Mouse (Mus musculus) MEL (cell line): ENCODE data around the gene Cbl. TPM values are rescaled to one million over a fixed set of nuclear protein-coding genes. Genes with fewer than 3 reads are reported as not detected.

Experiments used
- DNase-seq: peaks from one replicate; pipeline ENCODE4 v3.0.0; 2011; ENCODE audit warnings: low read depth, low spot score
- H3K27ac ChIP-seq: 2 replicates; pipeline ENCODE4 v1.5.1; 2012; ENCODE audit warnings: low read depth, mild to moderate bottlenecking, control low read depth, low read length, moderate library complexity; ENCODE audit not compliant: control insufficient read depth
- H3K27me3 ChIP-seq, 2 experiments: fragments of 150-350 bp in 1 of 2; sonication (generic) in 1 of 2; 2 replicates each; pipeline ENCODE4 v1.6.1; 2012; ENCODE audit warnings: low read length in 2 of 2, mild to moderate bottlenecking in 2 of 2, improper control_type of control experiment in 1 of 2, moderate library complexity in 1 of 2; ENCODE audit not compliant: insufficient read depth in 2 of 2, control insufficient read depth in 1 of 2
- H3K36me3 ChIP-seq, 2 experiments: 2 replicates each; pipeline ENCODE4 v1.6.1; 2012 to 2014; ENCODE audit warnings: low read length in 2 of 2, improper control_type of control experiment in 1 of 2, inconsistent platforms in 1 of 2, mild to moderate bottlenecking in 1 of 2; ENCODE audit not compliant: insufficient read depth in 2 of 2, control insufficient read depth in 1 of 2
- H3K4me1 ChIP-seq, 2 experiments: fragments of 150-350 bp in 1 of 2; sonication (generic) in 1 of 2; 2 replicates each; pipeline ENCODE4 v1.6.1; 2012; ENCODE audit warnings: low read length in 2 of 2, improper control_type of control experiment in 1 of 2, mild to moderate bottlenecking in 1 of 2; ENCODE audit not compliant: insufficient read depth in 2 of 2, control insufficient read depth in 1 of 2
- H3K4me3 ChIP-seq, 2 experiments: fragments of 150-350 bp in 1 of 2; sonication (generic) in 1 of 2; 2 replicates each; pipeline ENCODE4 v1.5.1; 2012; ENCODE audit warnings: low read depth in 2 of 2, low read length in 2 of 2, mild to moderate bottlenecking in 2 of 2, moderate library complexity in 2 of 2, control low read depth in 1 of 2, improper control_type of control experiment in 1 of 2; ENCODE audit not compliant: control insufficient read depth in 1 of 2, insufficient read depth in 1 of 2
- H3K79me2 ChIP-seq: 2 replicates; pipeline ENCODE4 v1.6.1; 2012; ENCODE audit warnings: mild to moderate bottlenecking, low read length, moderate library complexity; ENCODE audit not compliant: control insufficient read depth, poor library complexity, insufficient read depth
- H3K9ac ChIP-seq: 2 replicates; pipeline ENCODE4 v1.6.1; 2012; ENCODE audit warnings: low read depth, mild to moderate bottlenecking, control low read depth, low read length, moderate library complexity; ENCODE audit not compliant: control insufficient read depth, poor library complexity, severe bottlenecking
- H3K9me3 ChIP-seq: fragments of 150-350 bp; sonication (generic); replicated peaks from 2 replicates; pipeline ENCODE4 v1.6.1; 2012; ENCODE audit warnings: mild to moderate bottlenecking, low read length, improper control_type of control experiment, moderate library complexity; ENCODE audit not compliant: insufficient read depth
- CHD1 ChIP-seq: IDR thresholded peaks from 2 replicates; pipeline ENCODE4 v1.6.1; 2012; ENCODE audit warnings: low read depth, mild to moderate bottlenecking, inconsistent platforms, low read length, improper control_type of control experiment
- CHD2 ChIP-seq: IDR thresholded peaks from 2 replicates; pipeline ENCODE4 v1.6.1; 2011; ENCODE audit warnings: low read length, improper control_type of control experiment
- CTCF ChIP-seq, 3 experiments: IDR thresholded peaks in 2 of 3; conservative IDR thresholded peaks in 1 of 3; 2 replicates each; pipeline ENCODE4 v1.5.1; 2011 to 2012; ENCODE audit warnings: low read length in 3 of 3, low read depth in 2 of 3, mild to moderate bottlenecking in 2 of 3, improper control_type of control experiment in 1 of 3, inconsistent platforms in 1 of 3, mixed read lengths in 1 of 3, moderate library complexity in 1 of 3; ENCODE audit not compliant: control insufficient read depth in 1 of 3, insufficient read depth in 1 of 3, poor library complexity in 1 of 3, severe bottlenecking in 1 of 3
- EP300 ChIP-seq, 2 experiments: IDR thresholded peaks; 2 replicates each; pipeline ENCODE4 v1.6.1; 2011; ENCODE audit warnings: improper control_type of control experiment in 2 of 2, low read length in 2 of 2, low read depth in 1 of 2, mild to moderate bottlenecking in 1 of 2
- HCFC1 ChIP-seq: IDR thresholded peaks from 2 replicates; pipeline ENCODE4 v1.6.1; 2012; ENCODE audit warnings: low read depth, mild to moderate bottlenecking, inconsistent platforms, low read length, improper control_type of control experiment, moderate library complexity
- JUND ChIP-seq: IDR thresholded peaks from 2 replicates; pipeline ENCODE4 v1.6.1; 2011; ENCODE audit warnings: low read depth, mild to moderate bottlenecking, improper control_type of control experiment, low read length
- KAT2A ChIP-seq: conservative IDR thresholded peaks from 2 replicates; pipeline ENCODE4 v1.6.1; 2012; ENCODE audit warnings: low read depth, low read length, improper control_type of control experiment, inconsistent platforms
- MAX ChIP-seq: IDR thresholded peaks from 2 replicates; pipeline ENCODE4 v1.6.1; 2011; ENCODE audit warnings: low read length, improper control_type of control experiment
- MAZ ChIP-seq: IDR thresholded peaks from 2 replicates; pipeline ENCODE4 v1.6.1; 2012; ENCODE audit warnings: low read depth, mild to moderate bottlenecking, inconsistent platforms, low read length, improper control_type of control experiment
- MXI1 ChIP-seq: IDR thresholded peaks from 2 replicates; pipeline ENCODE4 v1.6.1; 2011; ENCODE audit warnings: mild to moderate bottlenecking, low read depth, low read length, improper control_type of control experiment
- MYB ChIP-seq: IDR thresholded peaks from 2 replicates; pipeline ENCODE4 v1.6.1; 2011; ENCODE audit warnings: mild to moderate bottlenecking, low read depth, low read length, improper control_type of control experiment
- TBP ChIP-seq: IDR thresholded peaks from 2 replicates; pipeline ENCODE4 v1.8.0; 2011; ENCODE audit warnings: low read depth, low read length, improper control_type of control experiment
- TCF12 ChIP-seq: IDR thresholded peaks from 2 replicates; pipeline ENCODE4 v1.6.1; 2014; ENCODE audit warnings: low read depth, mild to moderate bottlenecking, inconsistent platforms, low read length, improper control_type of control experiment, moderate library complexity
- UBTF ChIP-seq: IDR thresholded peaks from 2 replicates; pipeline ENCODE4 v1.6.1; 2012; ENCODE audit warnings: low read depth, mild to moderate bottlenecking, inconsistent platforms, low read length, improper control_type of control experiment, moderate library complexity, borderline replicate concordance; ENCODE audit not compliant: insufficient read depth
- USF1 ChIP-seq: IDR thresholded peaks from 2 replicates; pipeline ENCODE4 v1.6.1; 2014; ENCODE audit warnings: low read depth, mild to moderate bottlenecking, inconsistent platforms, low read length, improper control_type of control experiment, moderate library complexity
- polyA plus RNA-seq, 2 experiments: library from polyadenylated mRNA; stranded (reverse) in 1 of 2; unstranded in 1 of 2; fragments of >175 nt in 1 of 2; fragments of >200 nt in 1 of 2; gene quantifications; 2 replicates each; pipeline versions ENCODE4 v1.2.1 to v1.2.4; 2012; ENCODE audit warnings: low replicate concordance in 2 of 2, low read depth in 1 of 2; ENCODE audit not compliant: insufficient read length in 2 of 2, insufficient read depth in 1 of 2, missing spikeins in 1 of 2
- total RNA-seq: library from RNA; depleted of rRNA; stranded (reverse); fragments of 300-350 nt; gene quantifications from 2 replicates; pipeline ENCODE4 v1.2.3, GENCODE M21; 2012

The Cbl gene
- total and polyA plus RNA-seq, 3 experiments: 9.1 to 41.1 (median 36.8) TPM

DNA sequence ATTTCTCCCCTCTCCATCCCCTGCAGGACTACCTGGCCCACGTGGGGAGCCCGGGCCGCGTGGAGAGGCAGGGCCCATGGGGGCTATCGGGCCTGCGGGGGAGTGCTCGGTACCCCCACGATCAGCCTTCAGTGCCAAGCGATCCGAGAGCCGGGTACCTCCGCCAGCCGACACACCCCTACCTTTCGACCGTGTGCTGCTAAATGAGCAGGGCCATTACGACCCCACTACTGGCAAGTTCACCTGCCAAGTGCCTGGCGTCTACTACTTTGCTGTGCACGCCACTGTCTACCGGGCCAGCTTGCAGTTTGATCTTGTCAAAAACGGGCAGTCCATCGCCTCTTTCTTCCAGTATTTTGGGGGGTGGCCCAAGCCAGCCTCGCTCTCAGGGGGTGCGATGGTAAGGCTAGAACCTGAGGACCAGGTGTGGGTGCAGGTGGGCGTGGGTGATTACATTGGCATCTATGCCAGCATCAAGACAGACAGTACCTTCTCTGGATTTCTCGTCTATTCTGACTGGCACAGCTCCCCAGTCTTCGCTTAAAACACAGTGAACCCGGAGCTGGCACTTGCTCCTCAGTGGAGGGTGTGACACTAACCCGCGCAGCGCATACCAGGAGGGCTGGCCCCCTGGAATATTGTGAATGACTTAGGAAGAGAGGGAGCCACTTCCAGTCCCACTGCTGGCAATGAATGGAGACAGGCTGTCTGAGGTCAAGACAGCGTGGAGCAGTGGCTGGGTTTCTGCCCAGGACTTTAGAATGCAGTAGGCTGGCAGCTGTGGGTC, 125.4 kb downstream of the Cbl start:
- no peak overlapping the region for H3K4me3 ChIP-seq
- H3K9me3 ChIP-seq: no peaks in the 10 kb centered on the region
- H3K4me1 ChIP-seq: peaks cover 0 to 16% of the 10 kb centered on the region in 2 experiments; a peak in 3 of 4 replicates
- H3K27ac ChIP-seq: no peak overlapping the region
- H3K36me3 ChIP-seq: peaks cover 0 to 8% of the 10 kb centered on the region in 2 experiments; a peak in 3 of 4 replicates
- no peak for DNase-seq
- no peak for TF ChIP-seq TBP
- TF ChIP-seq CTCF (IDR thresholded peaks at IDR 0.05 in 2 of 3, conservative IDR thresholded peaks at IDR 0.05 in 1 of 3; ENCODE audit: control insufficient read depth in 1 of 3, insufficient read depth in 1 of 3, low read depth in 2 of 3, low read length in 3 of 3, poor library complexity in 1 of 3, severe bottlenecking in 1 of 3): no peak
- TF ChIP-seq JUND: no peak
- no peak for TF ChIP-seq MYB
- no peak for TF ChIP-seq KAT2A
- no peak for TF ChIP-seq CHD1
- no peak for TF ChIP-seq HCFC1
- no peak for TF ChIP-seq MAZ
- no peak for TF ChIP-seq USF1
- TF ChIP-seq MAX: no peak
- TF ChIP-seq EP300 (IDR thresholded peaks at IDR 0.05; ENCODE audit: low read depth in 1 of 2, low read length in 2 of 2): no peak
- no peaks in the 10 kb centered on the region for H3K27me3 ChIP-seq
- H3K79me2 ChIP-seq: peaks cover 49% of the 10 kb centered on the region
- H3K9ac ChIP-seq: no peak overlapping the region

DNA sequence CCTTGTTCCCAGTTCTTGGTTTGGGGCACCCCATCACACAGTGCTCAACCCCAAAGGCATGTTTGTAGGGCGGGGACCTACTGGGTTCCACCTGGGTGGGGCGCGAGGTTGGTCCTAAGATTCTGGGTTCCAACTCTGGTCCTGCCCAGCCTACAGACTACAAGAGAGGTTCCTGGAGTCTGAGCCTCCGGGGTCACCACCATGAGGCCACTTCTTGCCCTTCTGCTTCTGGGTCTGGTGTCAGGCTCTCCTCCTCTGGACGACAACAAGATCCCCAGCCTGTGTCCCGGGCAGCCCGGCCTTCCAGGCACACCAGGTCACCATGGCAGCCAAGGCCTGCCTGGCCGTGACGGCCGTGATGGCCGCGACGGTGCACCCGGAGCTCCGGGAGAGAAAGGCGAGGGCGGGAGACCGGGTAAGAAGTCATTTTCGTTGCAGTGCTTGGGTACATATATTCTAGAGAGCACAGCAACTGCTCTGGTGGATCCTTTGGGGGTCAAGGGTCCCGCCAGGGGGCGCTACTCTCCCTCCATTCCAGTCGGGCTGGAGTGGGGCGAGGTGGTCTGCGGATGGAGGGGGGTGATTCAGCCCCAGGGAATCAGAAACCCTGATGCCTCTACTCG, 126.2 kb downstream of the Cbl start:
- no peaks in the 10 kb centered on the region for H3K27me3 ChIP-seq
- H3K4me3 ChIP-seq: no peak overlapping the region
- no peak overlapping the region for H3K27ac ChIP-seq
- H3K9me3 ChIP-seq: no peaks in the 10 kb centered on the region
- H3K36me3 ChIP-seq: peaks cover 0 to 8% of the 10 kb centered on the region in 2 experiments; a peak in 3 of 4 replicates
- peaks cover 45% of the 10 kb centered on the region for H3K79me2 ChIP-seq
- H3K9ac ChIP-seq: no peak overlapping the region
- peaks cover 0 to 16% of the 10 kb centered on the region in 2 experiments; a peak in 3 of 4 replicates for H3K4me1 ChIP-seq
- no peak for DNase-seq
- TF ChIP-seq CHD2 (no peak), MYB (no peak), UBTF (no peak), MXI1 (no peak), CTCF (IDR thresholded peaks at IDR 0.05 in 2 of 3, conservative IDR thresholded peaks at IDR 0.05 in 1 of 3; ENCODE audit: control insufficient read depth in 1 of 3, insufficient read depth in 1 of 3, low read depth in 2 of 3, low read length in 3 of 3, poor library complexity in 1 of 3, severe bottlenecking in 1 of 3) (peak; percentile 26 to 73 (median 47); a peak in 5 of 6 replicates), TCF12 (no peak)
